Mouse (Mus musculus) hindbrain, embryonic 12.5 days (tissue): ENCODE measurements around the gene Zmym3. TPM values are rescaled to one million over a fixed set of nuclear protein-coding genes. Genes with fewer than 3 reads are reported as not detected.
A peak's percentile ranks its signal among the peaks of the same experiment; 100 is the strongest.

Experiments used
- ATAC-seq: fragments of 200-750 bp; cut with Nextera tagmentation; 2 replicates; pipeline ENCODE4 v1.8.0; 2017; ENCODE audit warnings: moderate TSS enrichment; ENCODE audit not compliant: low FRiP score
- H3K27ac ChIP-seq: fragments of 300-500 bp; sonication (generic); 2 replicates; pipeline ENCODE4 v1.5.1; 2016; ENCODE audit warnings: mild to moderate bottlenecking
- H3K27me3 ChIP-seq: fragments of 300-500 bp; sonication (generic); 2 replicates; pipeline ENCODE4 v1.6.1; 2016; ENCODE audit warnings: mild to moderate bottlenecking
- H3K36me3 ChIP-seq: fragments of 300-500 bp; sonication (generic); 2 replicates; pipeline ENCODE4 v1.6.1; 2016; ENCODE audit warnings: mild to moderate bottlenecking
- H3K4me1 ChIP-seq: fragments of 300-500 bp; sonication (generic); 2 replicates; pipeline ENCODE4 v1.6.1; 2016
- H3K4me2 ChIP-seq: fragments of 300-500 bp; sonication (generic); replicated peaks from 2 replicates; pipeline ENCODE4 v1.6.1; 2016; ENCODE audit warnings: mild to moderate bottlenecking
- H3K4me3 ChIP-seq: fragments of 300-500 bp; sonication (generic); 2 replicates; pipeline ENCODE4 v1.5.1; 2016; ENCODE audit warnings: mild to moderate bottlenecking
- H3K9ac ChIP-seq: fragments of 300-500 bp; sonication (generic); 2 replicates; pipeline ENCODE4 v1.6.1; 2016; ENCODE audit warnings: mild to moderate bottlenecking, moderate library complexity
- H3K9me3 ChIP-seq: fragments of 300-500 bp; sonication (generic); replicated peaks from 2 replicates; pipeline ENCODE4 v1.6.1; 2016; ENCODE audit warnings: mild to moderate bottlenecking
- WGBS: fragments of 180-500 bp; shearing (Covaris S2); methylation state at CpG from one replicate; pipeline ENCODE4 v1.1.7; 2016; 5-methylcytosine and 5-hydroxymethylcytosine counted together
- polyA plus RNA-seq: library from polyadenylated mRNA; unstranded; fragments of >200 nt; fragmentation: Nextera tagmentation; extraction: Ambion mirVana; gene quantifications from 2 replicates; pipeline ENCODE4 v1.2.1, GENCODE M21; 2016

The Zmym3 gene
- polyA plus RNA-seq, 1 experiment from 2014 or later: 43.5 TPM

DNA sequence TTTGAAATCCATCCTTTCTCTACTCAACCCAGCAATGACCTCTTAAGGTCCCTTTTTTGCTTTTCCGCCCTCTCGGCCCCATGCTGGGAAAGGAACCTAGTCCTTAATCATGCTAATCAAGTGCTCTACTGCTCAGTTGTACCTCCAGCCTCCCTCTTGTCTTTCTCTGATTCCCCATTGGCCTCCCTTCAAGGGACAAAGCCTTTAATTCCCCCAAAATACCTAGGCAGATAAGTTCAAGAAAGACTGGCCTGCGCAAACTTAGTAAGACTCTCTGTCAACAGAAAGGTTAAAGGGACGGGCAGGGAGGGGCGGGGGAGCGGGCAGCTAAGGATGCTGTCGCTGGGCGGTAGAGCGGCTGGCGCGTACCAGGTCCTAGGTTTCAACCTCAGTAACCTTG is 24.2 kb downstream of the Zmym3 start:
- no peak for ATAC-seq
- H3K36me3 ChIP-seq: no peaks in the 10 kb centered on the region
- peaks cover 28% of the 10 kb centered on the region for H3K27me3 ChIP-seq
- no peak overlapping the region for H3K9ac ChIP-seq
- no peaks in the 10 kb centered on the region for H3K4me1 ChIP-seq
- no peaks in the 10 kb centered on the region for H3K9me3 ChIP-seq
- WGBS: 22% methylated on average over 11 of the region's 11 CpGs
- H3K4me3 ChIP-seq: no peak overlapping the region
- H3K27ac ChIP-seq: no peak overlapping the region
- 0 out of 2 replicates have a peak overlapping the region, but pooled peaks have one; percentile 1 for H3K4me2 ChIP-seq

DNA sequence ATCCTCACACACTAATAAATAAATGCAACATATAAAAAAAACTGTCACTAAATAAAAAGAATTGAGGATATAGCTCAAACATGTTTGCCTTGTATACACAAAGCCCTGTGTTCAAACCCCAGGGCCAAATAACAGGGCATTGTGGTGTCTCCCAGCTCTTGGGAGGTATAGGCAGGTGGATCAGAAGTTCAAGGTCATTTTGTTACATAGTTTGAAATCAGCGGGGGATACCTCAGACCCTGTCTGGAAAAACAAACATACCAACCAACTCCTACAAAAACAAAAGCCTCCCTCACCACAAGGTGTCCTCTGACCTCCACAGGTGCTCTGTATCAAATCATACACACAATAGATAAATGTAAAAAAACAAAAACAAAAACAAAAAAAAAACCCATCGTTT is 26.3 kb downstream of the Zmym3 start:
- H3K9me3 ChIP-seq: no peaks in the 10 kb centered on the region
- no peaks in the 10 kb centered on the region for H3K36me3 ChIP-seq
- no peak overlapping the region for H3K4me3 ChIP-seq
- no peak overlapping the region for H3K4me2 ChIP-seq
- ATAC-seq: no peak
- H3K27ac ChIP-seq: no peak overlapping the region
- peaks cover 24% of the 10 kb centered on the region for H3K27me3 ChIP-seq
- 55% methylated on average over 2 of the region's 2 CpGs for WGBS
- no peaks in the 10 kb centered on the region for H3K4me1 ChIP-seq
- no peak overlapping the region for H3K9ac ChIP-seq

DNA sequence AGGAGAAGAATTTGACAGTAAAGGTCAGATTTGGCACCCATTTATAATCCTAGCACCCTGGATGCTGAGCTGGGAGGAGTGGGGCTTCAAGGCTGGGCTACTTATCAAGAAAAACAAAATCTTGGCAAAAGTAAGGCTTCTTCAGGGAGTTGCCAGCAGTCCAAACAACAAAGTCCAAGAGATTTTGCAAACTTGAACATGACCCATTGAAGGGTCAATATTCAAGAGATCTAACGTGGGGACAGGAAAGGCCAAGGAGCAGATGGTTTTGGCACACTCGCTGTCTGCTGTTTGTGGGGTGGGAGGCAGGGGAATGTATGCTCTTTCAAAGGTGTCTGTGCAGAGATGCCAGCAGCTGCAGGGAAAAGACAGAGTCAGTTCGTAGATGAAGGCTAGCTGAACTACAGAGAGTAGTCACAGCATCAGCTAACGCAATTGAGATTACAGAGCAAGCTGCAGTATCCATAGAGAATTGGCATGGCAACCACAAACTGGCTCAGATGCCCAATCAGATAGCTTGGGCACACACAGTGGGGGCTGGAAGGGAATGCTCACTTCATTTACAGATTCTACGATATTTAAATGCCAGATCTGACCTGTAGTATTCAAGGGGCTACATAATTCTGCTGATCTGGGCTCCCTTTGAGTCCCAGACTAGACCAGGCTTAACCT is 31.6 kb downstream of the Zmym3 start:
- no peak overlapping the region for H3K4me2 ChIP-seq
- peaks cover 37% of the 10 kb centered on the region for H3K27me3 ChIP-seq
- no peak overlapping the region for H3K9ac ChIP-seq
- no peak overlapping the region for H3K27ac ChIP-seq
- H3K9me3 ChIP-seq: no peaks in the 10 kb centered on the region
- no peaks in the 10 kb centered on the region for H3K4me1 ChIP-seq
- 75% methylated on average over 5 of the region's 5 CpGs for WGBS
- no peak for ATAC-seq
- H3K4me3 ChIP-seq: no peak overlapping the region
- H3K36me3 ChIP-seq: no peaks in the 10 kb centered on the region

DNA sequence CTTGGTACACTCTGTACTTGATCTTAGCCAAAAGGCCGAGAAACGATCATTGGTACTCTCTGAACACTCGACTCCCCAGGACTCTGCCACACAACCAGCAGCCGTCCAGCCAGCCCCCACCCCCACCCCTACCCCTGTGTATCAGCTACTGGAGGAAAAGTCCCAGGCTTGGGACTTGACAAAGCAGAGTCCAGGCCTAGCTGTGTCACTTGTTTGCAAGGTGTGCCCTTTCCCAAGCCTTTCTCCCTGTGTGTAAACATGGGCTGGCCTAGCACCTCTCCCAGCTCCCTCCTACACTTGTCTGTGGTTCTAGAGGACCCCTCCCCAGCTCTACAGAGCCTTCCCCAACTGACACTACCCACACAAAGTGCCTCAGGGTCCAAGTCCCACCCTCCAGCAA is 34.4 kb downstream of the Zmym3 start:
- ATAC-seq: no peak
- H3K9me3 ChIP-seq: no peaks in the 10 kb centered on the region
- H3K4me2 ChIP-seq: no peak overlapping the region
- no peak overlapping the region for H3K4me3 ChIP-seq
- H3K9ac ChIP-seq: no peak overlapping the region
- H3K36me3 ChIP-seq: no peaks in the 10 kb centered on the region
- no peaks in the 10 kb centered on the region for H3K4me1 ChIP-seq
- H3K27me3 ChIP-seq: peaks cover 63% of the 10 kb centered on the region
- 42% methylated on average over 4 of the region's 4 CpGs for WGBS
- no peak overlapping the region for H3K27ac ChIP-seq

DNA sequence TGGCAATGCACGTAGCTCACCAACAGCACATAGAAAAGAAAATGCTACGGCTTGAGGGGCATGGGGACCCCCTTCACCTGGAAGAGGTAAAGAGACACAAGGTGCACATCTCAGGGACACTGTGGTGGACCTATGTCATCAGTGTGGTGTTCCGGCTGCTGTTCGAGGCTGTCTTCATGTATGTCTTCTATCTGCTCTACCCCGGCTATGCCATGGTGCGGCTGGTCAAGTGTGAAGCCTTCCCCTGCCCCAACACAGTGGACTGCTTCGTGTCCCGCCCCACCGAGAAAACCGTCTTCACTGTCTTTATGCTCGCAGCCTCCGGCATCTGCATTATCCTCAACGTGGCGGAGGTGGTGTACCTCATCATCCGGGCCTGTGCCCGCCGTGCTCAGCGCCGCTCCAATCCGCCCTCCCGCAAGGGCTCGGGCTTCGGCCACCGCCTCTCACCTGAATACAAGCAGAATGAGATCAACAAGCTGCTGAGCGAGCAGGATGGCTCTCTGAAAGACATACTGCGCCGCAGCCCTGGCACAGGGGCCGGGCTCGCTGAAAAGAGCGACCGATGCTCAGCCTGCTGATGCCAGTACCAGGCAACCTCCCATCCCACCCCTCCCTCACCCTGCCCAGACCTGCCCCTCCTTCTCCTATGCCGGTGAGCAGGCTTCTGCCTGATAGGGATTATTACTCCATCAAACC is 36.1 kb downstream of the Zmym3 start:
- peak overlapping the region; percentile 50 for H3K4me2 ChIP-seq
- H3K9me3 ChIP-seq: no peaks in the 10 kb centered on the region
- WGBS: 21% methylated on average over 32 of the region's 32 CpGs
- H3K27me3 ChIP-seq: peaks cover 69% of the 10 kb centered on the region
- ATAC-seq: peak; percentile 50; the same call in 1 of the 2 replicates
- H3K36me3 ChIP-seq: no peaks in the 10 kb centered on the region
- H3K4me3 ChIP-seq: peak overlapping the region; percentile 30
- no peaks in the 10 kb centered on the region for H3K4me1 ChIP-seq
- H3K27ac ChIP-seq: no peak overlapping the region
- 0 out of 2 replicates have a peak overlapping the region, but pooled peaks have one; percentile 18 for H3K9ac ChIP-seq

DNA sequence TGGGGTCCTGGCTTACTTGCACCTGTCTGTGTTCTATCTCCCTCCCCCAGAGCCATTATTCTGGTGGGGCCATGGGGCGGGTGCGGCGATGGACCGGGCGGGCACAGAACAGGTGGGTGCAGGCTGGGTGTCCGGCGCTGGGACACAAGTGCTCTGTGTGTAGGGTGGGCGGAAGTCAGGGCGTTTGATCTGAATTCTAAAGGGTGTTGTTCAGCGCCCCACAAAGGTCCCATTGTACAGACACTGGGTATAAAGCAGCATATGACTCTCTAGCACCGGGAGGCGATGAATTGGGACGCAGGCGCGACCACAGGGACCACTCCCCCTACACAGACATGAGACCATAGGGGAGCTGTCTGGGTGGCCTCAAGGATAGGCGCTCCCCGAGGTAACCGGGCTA is 37.2 kb downstream of the Zmym3 start:
- no peaks in the 10 kb centered on the region for H3K4me1 ChIP-seq
- H3K4me2 ChIP-seq: no peak overlapping the region
- no peak overlapping the region for H3K4me3 ChIP-seq
- 25% methylated on average over 18 of the region's 18 CpGs for WGBS
- 0 out of 2 replicates have a peak, but pooled peaks have one; percentile 32 for ATAC-seq
- no peak overlapping the region for H3K27ac ChIP-seq
- no peaks in the 10 kb centered on the region for H3K9me3 ChIP-seq
- H3K36me3 ChIP-seq: no peaks in the 10 kb centered on the region
- peaks cover 71% of the 10 kb centered on the region for H3K27me3 ChIP-seq
- no peak overlapping the region for H3K9ac ChIP-seq

DNA sequence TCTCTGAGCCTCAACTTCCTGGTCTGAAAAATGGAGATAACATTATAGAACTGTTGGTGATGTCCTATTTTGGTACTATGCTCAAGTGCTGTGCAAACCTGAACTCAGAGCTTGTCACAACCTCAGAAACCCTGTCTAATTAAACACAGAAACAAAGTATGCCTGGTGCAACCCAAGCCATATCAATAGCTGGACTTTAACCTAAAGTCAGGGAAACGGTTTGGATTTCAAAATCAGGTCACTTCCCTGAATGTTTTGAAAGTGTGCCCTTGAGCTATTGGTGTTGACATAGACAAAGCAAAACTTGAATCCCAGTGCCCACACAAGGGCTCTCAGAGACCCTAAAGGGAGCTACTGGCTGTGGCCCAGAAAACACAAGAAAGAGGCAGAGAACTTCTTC is 40.9 kb downstream of the Zmym3 start:
- 52% methylated on average over 1 of the region's 1 CpGs for WGBS
- ATAC-seq: no peak
- H3K27ac ChIP-seq: no peak overlapping the region
- H3K4me2 ChIP-seq: no peak overlapping the region
- H3K36me3 ChIP-seq: no peaks in the 10 kb centered on the region
- H3K9ac ChIP-seq: no peak overlapping the region
- H3K27me3 ChIP-seq: peaks cover 42% of the 10 kb centered on the region
- no peaks in the 10 kb centered on the region for H3K9me3 ChIP-seq
- no peak overlapping the region for H3K4me3 ChIP-seq
- no peaks in the 10 kb centered on the region for H3K4me1 ChIP-seq

DNA sequence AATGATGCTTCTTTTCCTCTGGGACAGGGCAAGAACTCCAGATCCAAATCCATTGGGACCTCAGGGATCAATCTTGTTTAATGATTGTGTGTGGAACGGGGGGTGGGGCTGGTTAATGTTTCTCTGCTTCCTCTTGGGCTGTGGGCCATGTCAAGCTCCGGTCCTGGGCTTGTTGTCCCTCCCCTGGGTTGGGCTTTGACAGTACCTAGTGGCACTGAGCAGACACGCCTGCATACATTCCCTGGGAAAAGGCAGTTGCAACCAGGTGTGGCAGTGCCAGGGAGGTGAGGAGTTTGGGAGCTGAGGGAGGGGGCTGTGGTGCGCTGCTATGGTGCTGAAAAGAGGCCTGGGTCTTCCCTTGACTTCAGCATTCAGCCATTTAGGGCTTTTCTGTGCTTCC is 43.6 kb downstream of the Zmym3 start:
- ATAC-seq: no peak
- Histone ChIP-seq H3K9ac (no peak overlapping the region), H3K4me1 (no peaks in the 10 kb centered on the region)

DNA sequence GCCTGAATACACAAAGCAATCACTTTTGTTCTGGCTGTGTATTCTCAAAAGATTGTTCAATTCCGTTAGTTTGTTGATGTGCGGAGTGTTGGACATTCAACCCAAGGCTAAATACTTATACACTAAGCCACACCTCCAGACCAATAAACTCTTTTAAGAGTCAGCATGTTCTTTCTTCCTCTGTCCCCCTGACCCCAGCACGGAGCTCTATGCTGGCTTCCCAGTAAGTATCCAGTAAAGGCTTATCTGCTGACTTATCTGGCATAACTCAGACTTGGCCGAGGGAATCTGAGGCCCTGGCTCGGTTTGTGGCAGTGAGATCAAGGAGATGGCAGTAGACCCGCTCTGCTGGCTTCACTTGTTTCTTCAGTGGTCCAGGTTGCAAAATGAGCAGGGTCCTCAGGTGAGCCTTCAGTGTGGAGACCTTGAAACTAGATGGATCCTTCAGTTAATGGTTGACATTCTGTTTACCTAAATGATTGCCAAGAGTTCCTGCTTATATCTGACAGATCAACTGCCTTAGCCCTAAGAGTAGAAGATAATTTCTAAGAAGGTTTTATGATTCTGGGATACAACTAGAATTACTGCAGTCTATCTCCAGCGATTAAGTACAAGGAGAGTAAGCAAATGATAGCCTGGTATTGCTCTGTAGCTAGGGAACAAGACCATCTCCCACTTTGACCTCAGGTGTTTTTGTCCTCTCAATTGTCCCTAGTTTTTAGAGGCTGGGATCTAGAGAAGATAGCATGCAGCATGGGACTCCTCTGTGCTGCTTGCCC is 44.3 kb downstream of the Zmym3 start, which contains the start of gene Gjb1:
TSS of gene Gjb1 (plus strand) at position 189 of the 779 bp plus-strand sequence.
- H3K4me1 ChIP-seq: no peaks in the 10 kb centered on the region
- WGBS: 76% methylated on average over 7 of the region's 7 CpGs
- H3K27ac ChIP-seq: no peak within 1 kb of the TSS
- H3K4me3 ChIP-seq: no peak within 1 kb of the TSS
- no peak within 1 kb of the TSS for H3K9ac ChIP-seq
- no peak within 1 kb of the TSS for H3K4me2 ChIP-seq
- no peak for ATAC-seq
- no peaks in the 10 kb centered on the region for H3K36me3 ChIP-seq
- H3K9me3 ChIP-seq: no peaks in the 10 kb centered on the region
- peaks cover 8% of the 10 kb centered on the region; the same call in 1 of the 2 replicates for H3K27me3 ChIP-seq

More for the DNA sequence above, 43.6 kb downstream of the Zmym3 start:
- no peaks in the 10 kb centered on the region for H3K9me3 ChIP-seq
- H3K27me3 ChIP-seq: peaks cover 15% of the 10 kb centered on the region; the same call in 1 of the 2 replicates
- no peak overlapping the region for H3K27ac ChIP-seq
- no peaks in the 10 kb centered on the region for H3K36me3 ChIP-seq
- 67% methylated on average over 4 of the region's 4 CpGs for WGBS
- no peak overlapping the region for H3K4me2 ChIP-seq
- no peak overlapping the region for H3K4me3 ChIP-seq

DNA sequence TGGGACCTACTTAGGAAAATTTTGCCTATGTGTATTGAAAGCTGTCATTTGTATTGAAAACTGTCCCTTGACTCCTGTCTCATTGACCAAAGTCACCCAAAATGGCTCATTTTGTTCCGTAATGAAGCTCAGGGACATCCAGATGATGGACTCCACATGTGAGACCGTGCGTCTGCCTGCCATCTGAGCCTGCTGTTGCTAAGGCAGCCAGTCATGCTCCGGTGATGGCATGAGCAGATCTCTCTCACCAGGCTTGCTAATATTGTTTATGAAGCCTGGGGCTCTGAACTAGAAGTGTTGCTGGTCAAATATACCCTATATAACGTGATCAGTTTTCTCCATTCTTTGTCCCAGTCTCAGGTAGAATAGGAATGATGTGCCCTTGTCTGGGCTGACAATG is 47.7 kb downstream of the Zmym3 start:
- WGBS: 62% methylated on average over 5 of the region's 5 CpGs
- no peak for ATAC-seq
- Histone ChIP-seq H3K4me1 (no peaks in the 10 kb centered on the region), H3K36me3 (no peaks in the 10 kb centered on the region), H3K9ac (no peak overlapping the region), H3K9me3 (no peaks in the 10 kb centered on the region), H3K4me3 (no peak overlapping the region), H3K27me3 (no peaks in the 10 kb centered on the region; the same call in 1 of the 2 replicates), H3K27ac (no peak overlapping the region), H3K4me2 (no peak overlapping the region)

DNA sequence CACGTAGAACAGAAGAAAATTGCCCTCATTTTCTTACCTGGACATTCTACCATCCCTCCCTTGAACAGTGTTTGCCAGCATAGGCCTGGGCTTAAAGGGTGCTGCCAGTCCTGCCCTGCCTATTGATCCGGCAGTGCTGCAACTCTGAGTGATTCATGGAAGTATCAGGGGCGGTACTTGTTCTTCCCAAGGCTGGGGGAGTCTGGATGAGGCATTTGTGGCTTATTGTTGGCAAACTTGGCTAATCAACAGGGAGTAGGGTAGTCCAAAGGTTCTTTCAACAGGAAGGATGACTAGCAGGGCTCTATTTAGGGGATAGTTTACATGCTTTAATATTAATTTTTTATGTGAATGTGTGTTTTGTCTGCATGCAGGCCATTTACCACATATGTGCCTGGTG is 50.1 kb downstream of the Zmym3 start:
- Histone ChIP-seq H3K4me1 (no peaks in the 10 kb centered on the region), H3K27ac (no peak overlapping the region), H3K9me3 (no peaks in the 10 kb centered on the region), H3K9ac (no peak overlapping the region), H3K36me3 (no peaks in the 10 kb centered on the region), H3K4me3 (no peak overlapping the region), H3K27me3 (no peaks in the 10 kb centered on the region; the same call in 1 of the 2 replicates), H3K4me2 (no peak overlapping the region)
- ATAC-seq: no peak
- 68% methylated on average over 3 of the region's 3 CpGs for WGBS

DNA sequence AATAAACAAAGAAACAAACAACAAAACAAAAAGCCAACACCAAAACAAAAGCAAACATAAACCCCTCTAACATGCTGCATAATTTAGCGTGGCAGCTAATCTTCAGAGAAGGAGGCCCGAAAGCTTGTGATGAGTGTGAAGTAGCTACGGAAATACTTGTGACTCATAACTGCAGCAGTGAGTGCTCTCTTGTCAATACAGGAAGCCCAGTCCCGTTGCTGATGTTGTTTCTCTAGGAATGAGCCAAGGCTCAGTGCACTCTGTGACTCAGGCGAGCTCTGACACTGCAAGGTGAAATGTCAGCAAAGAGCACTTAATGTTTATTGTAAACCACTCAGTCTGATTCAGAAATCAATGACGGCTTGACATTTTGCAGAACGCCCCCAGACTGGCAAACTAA is 51.6 kb downstream of the Zmym3 start:
- Histone ChIP-seq H3K4me3 (no peak overlapping the region), H3K4me2 (no peak overlapping the region), H3K36me3 (no peaks in the 10 kb centered on the region), H3K27me3 (no peaks in the 10 kb centered on the region; the same call in 1 of the 2 replicates), H3K27ac (no peak overlapping the region), H3K9me3 (no peaks in the 10 kb centered on the region), H3K4me1 (no peaks in the 10 kb centered on the region), H3K9ac (no peak overlapping the region)
- 68% methylated on average over 7 of the region's 7 CpGs for WGBS
- no peak for ATAC-seq
